Mouse (Mus musculus): ENCODE measurements around the gene Rnf207.

DNA sequence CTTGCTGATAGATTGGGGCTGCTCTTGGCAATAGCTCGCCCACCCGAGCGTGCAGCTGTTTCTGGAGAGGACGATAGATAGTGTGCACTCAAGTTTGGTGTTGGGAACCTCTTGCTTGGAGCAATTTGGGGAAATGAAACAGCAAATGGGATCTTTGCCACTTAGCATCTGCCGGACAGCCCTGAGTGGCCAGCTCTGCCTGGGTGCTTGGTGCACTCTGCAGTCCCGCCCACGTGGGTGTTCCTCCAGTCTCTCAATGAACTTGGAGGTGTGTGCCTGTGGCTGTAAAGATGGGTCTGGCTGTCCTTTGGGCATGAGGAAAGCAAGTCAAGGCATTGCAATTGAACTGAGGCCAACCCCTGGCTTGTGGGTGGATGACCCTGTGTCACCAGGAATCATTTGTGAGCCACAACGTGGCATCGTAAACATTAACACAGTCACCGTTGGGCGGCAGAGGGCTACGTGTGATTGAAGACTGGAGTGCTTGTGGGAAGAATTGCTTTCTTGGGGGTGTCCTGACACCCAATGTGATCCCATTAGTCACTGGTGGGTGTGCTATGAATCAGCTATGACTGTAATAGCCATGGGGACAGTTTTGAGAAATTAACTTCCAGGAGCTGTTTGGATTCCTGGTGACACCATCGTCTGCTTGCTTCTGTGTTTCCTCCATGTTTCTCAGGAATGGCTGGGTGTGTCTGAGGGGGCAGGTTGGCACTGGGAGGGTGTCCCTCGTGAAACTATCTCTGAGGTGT lies 35.3 kb upstream of the Rnf207 start:
- TF ChIP-seq CTCF (IDR thresholded peaks at IDR 0.05; ENCODE audit: low read depth, low read length) (no peak), POLR2A (IDR thresholded peaks at IDR 0.05; ENCODE audit: borderline replicate concordance, low read depth, low read length) (no peak)

Data from bone marrow macrophage, adult 2 months (primary cell).